Mouse (Mus musculus) Patski (cell line): Measurements from ENCODE around the gene Tnrc6c. TPM values are rescaled to one million over a fixed set of nuclear protein-coding genes. Genes with fewer than 3 reads are reported as not detected.
"Not testable (repeated sequence)": the region's sequence is repeated elsewhere in the genome, so short reads cannot be mapped to it uniquely, and the experiment has no call there.

ENCODE experiments used
- ATAC-seq: fragments of 100-300 bp; one replicate; pipeline ENCODE4 v1.8.0; 2021
- CTCF ChIA-PET: fragments of 350-600 bp; sonication (Branson Sonifier 250); formaldehyde crosslinking; loops from one replicate; lab custom pipeline; 2022; ENCODE audit warnings: inconsistent platforms; lab: Charles Lee
- POLR2A ChIA-PET: fragments of 350-600 bp; sonication (Branson Sonifier 250); formaldehyde crosslinking; loops from one replicate; lab custom pipeline; 2022; ENCODE audit warnings: antibody characterized with exemption, inconsistent platforms; lab: Charles Lee
- DNase-seq: peaks from one replicate; pipeline ENCODE4 v3.0.0-alpha.2; 2011; ENCODE audit warnings: low read depth, low spot score
- H3K27me3 ChIP-seq: fragments of 371-371 bp; one replicate; pipeline ENCODE4 v1.5.1; 2021
- CTCF ChIP-seq: fragments of 100-300 bp; IDR thresholded peaks from one replicate; pipeline ENCODE4 v1.5.1; 2021
- in situ Hi-C: fragments of 300-500 bp; cut with MboI; formaldehyde crosslinking; loops from 3 replicates; pipeline ENCODE4 v1.11.1; 2018; ENCODE audit warnings: low pct_unique_long_range_greater_than_20kb, mixed read lengths
- polyA plus RNA-seq: library from polyadenylated mRNA; unstranded; gene quantifications from one replicate; pipeline ENCODE4 v1.2.3, GENCODE M21; 2021

Gene Tnrc6c
- polyA plus RNA-seq, 1 experiment from 2014 or later, result 21.1 TPM

DNA sequence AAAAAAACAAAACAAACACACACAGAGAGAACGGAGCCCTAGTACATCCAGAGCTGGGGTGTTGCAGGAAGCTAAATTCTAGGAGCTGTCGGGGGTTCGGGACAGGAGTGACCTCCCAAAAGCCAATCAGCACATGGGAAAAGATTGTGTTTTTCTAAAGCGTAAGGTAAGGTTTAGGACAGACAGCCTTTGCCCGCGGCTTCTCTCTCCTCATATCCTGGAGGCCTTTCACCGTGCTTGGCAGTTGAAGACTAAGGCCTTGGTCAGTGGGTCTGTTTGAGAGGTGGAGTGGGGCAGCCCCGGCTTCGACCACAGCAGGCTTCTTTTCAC, 128.6 kb downstream of the Tnrc6c start:
- ChIA-PET POLR2A (no interaction called here), CTCF (no interaction called here)
- in situ Hi-C loops, result loop anchor here (10.0 kb wide), 1 partner anchor 398 kb away; no protein-coding TSS in a partner anchor
- no peak for TF ChIP-seq CTCF
- no peaks in the 10 kb centered on the region for H3K27me3 ChIP-seq
- DNase-seq (no peak), ATAC-seq (no peak)

DNA sequence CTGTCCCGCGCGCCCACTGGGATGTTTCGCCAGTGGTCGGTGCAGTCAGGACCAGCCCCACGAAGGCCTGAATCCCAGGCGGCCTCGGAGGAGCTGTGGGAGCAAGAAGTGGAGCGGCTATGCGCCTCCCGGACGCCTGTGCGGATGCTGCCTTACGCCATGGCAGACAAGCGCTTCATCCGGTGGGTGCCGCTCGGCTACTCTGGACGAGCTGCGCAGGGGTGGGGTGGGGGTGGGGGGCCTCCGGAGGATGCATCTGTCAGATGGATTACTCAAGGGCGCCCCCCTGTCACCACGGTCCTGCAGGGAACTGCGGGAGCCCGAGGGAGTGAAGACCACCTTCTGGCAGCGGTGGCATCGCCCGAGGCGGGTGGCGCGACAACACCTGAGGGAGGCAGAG, 129.0 kb downstream of the Tnrc6c start:
- in situ Hi-C loops, result loop anchor here (10.0 kb wide), 1 partner anchor 398 kb away; no protein-coding TSS in a partner anchor
- no peak for DNase-seq
- ATAC-seq, result no peak
- no peaks in the 10 kb centered on the region for H3K27me3 ChIP-seq
- TF ChIP-seq CTCF, result no peak
- CTCF ChIA-PET, result interaction anchor here (1.4 kb wide), 1 partner anchor 104 kb away, joined by 3 read pairs; no protein-coding TSS in a partner anchor
- POLR2A ChIA-PET, result no interaction called here

DNA sequence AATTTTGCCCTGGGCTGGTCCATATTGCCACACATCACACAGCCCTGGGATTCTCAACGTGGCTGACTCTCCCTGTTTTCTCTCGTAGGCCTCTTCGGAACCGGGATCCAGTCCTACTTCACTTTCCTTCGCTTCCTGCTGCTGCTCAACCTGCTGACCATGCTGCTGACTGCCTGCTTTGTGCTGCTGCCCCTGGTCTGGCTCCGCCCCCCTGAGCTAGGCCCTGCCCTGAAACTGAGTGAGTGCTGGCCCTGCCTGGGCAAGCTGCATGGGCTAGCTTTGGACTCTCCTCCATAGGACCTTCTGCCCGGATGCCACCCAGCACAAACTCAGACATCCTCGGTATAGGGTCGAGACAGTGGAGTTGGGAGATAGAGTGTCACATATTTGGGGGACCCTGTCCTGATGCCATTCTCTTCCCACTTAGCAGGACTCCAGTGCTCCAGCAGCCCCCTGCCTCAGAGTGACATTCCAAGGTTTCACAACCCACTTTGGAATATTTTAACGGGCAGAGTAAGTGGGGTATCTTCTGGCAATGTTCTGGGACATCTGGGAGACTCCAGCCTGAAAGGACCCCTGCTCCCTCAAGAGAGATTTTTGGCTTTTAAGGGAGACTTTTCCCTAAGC, 129.7 kb downstream of the Tnrc6c start:
- DNase-seq (no peak), ATAC-seq (no peak)
- in situ Hi-C loops, result loop anchor here (10.0 kb wide), 1 partner anchor 399 kb away; no protein-coding TSS in a partner anchor
- no peak for TF ChIP-seq CTCF
- no peaks in the 10 kb centered on the region for H3K27me3 ChIP-seq
- ChIA-PET CTCF (interaction anchor here (1.4 kb wide), 1 partner anchor 104 kb away, joined by 3 read pairs; no protein-coding TSS in a partner anchor), POLR2A (no interaction called here)

DNA sequence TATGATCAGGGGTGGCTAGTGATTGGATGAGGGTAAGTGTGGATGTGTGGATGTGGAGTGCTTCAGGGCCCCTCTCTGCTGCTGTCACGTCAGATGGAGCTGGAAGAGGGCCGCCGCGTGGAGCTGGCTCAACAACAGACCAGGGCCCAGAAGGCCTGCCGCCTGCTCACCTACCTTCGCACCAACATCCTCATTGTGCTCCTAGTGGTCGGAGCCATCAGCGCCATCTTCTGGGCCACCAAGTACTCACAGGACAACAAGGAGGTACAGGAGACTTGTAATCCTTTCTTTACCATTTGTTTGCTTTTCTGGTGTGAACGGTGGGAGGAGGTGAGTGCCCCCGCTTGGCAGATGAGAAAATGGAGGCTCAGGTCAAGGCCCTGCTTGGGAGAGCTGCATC, 132.2 kb downstream of the Tnrc6c start:
- no peaks in the 10 kb centered on the region for H3K27me3 ChIP-seq
- DNase-seq, result no peak
- ATAC-seq, result no peak
- POLR2A ChIA-PET, result interaction anchor here (1.0 kb wide), 1 partner anchor 39 kb away, joined by 3 read pairs; the partner anchor contains the start of genes Afmid and Tk1
- in situ Hi-C loops, result loop anchor here (5.0 to 10.0 kb wide), 2 partner anchors 79 to 401 kb away; no protein-coding TSS in a partner anchor
- CTCF ChIA-PET, result no interaction called here
- no peak for TF ChIP-seq CTCF

DNA sequence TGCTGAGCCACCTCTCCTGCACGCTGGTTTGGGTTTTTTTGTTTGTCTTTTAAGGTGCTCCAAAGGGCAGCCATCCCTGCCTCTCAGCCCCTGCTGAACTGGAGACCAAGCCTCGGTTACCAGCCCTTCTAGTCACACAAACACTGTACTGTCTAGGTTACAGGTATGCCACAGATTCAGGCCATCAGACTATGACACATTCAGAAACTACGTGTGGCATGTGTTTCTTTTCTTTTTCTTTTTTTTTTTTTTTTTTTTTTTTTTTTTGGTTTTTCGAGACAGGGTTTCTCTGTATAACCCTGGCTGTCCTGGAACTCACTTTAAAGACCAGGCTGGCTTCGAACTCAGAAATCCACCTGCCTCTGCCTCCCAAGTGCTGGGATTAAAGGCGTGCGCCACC, 134.4 kb downstream of the Tnrc6c start:
- CTCF ChIA-PET, result interaction anchor here (0.9 to 3.1 kb wide), 2 partner anchors 11 to 36 kb away, joined by 4 to 19 read pairs; no protein-coding TSS in a partner anchor
- ATAC-seq, H3K27me3 ChIP-seq, DNase-seq, POLR2A ChIA-PET: not testable (repeated sequence)
- in situ Hi-C loops, result loop anchor here (5.0 to 10.0 kb wide), 2 partner anchors 81 to 404 kb away; no protein-coding TSS in a partner anchor

DNA sequence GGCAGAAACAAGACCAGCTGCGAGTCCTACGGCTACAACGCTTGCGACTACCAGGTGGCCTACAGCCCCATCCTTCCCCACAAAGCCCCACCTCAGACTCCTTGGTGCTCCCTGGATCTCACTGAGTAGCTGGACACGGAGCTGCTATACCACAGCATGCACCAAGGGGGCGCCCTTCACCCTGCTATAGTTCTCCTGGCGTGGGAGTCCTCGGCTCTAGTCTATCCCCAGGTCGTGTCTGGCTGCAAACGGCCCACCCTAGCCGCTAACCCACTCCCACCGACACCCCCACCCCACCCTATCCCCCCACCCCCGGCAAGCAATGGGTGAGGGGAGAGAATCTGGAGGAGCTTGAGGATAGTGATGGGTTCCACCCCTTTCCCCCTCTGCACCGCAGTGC, 136.2 kb downstream of the Tnrc6c start:
- POLR2A ChIA-PET, result interaction anchor here (1.1 to 1.5 kb wide), 2 partner anchors 20 to 36 kb away, joined by 3 read pairs; partner anchors contain the start of genes Afmid and Tk1
- CTCF ChIA-PET, result interaction anchor here (1.1 to 3.1 kb wide), 12 partner anchors 16 to 405 kb away, joined by 3 to 19 read pairs (median 5); partner anchors contain the start of genes Gm20708 and Syngr2
- peak; percentile 84 for TF ChIP-seq CTCF
- no peak for DNase-seq
- in situ Hi-C loops, result no loop called here
- no peaks in the 10 kb centered on the region for H3K27me3 ChIP-seq
- peak; percentile 59 for ATAC-seq

DNA sequence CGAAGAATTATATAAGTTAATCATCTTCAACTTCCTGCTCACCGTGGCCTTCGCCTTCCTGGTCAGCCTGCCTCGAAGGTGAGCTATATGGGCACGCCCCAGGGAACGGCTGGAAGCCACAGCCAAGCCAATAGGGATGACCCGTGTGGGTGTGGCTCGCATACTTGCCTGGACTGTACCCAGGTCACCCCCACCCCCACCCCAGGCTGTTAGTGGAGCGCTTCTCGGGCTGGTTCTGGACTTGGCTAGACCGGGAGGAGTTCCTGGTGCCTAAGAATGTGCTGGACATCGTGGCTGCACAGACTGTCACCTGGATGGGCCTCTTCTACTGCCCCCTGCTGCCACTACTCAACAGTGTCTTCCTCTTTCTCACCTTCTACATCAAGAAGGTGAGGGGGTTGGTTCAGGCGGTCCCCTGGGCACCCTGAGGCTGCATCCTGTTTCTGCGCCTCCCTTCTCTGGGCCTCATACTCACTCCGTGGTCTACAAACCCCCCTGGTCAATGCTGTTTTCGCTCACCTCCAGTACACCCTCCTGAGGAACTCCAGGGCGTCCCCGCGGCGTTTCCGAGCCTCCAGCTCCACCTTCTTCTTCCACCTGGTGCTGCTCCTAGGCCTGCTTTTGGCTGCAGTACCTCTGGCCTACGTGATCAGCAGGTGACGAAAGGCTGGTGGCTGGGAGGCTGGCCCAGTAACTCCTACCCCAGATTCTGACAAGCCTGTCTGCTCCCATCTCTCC, 136.8 kb downstream of the Tnrc6c start:
- DNase-seq, result no peak
- in situ Hi-C loops, result no loop called here
- no peak for TF ChIP-seq CTCF
- H3K27me3 ChIP-seq, result no peaks in the 10 kb centered on the region
- ChIA-PET POLR2A (interaction anchor here (1.1 to 1.5 kb wide), 2 partner anchors 20 to 35 kb away, joined by 3 read pairs; partner anchors contain the start of genes Afmid and Tk1), CTCF (interaction anchor here (1.1 to 3.1 kb wide), 9 partner anchors 15 to 406 kb away, joined by 3 to 19 read pairs (median 5); no protein-coding TSS in a partner anchor)
- peak; percentile 44 for ATAC-seq

DNA sequence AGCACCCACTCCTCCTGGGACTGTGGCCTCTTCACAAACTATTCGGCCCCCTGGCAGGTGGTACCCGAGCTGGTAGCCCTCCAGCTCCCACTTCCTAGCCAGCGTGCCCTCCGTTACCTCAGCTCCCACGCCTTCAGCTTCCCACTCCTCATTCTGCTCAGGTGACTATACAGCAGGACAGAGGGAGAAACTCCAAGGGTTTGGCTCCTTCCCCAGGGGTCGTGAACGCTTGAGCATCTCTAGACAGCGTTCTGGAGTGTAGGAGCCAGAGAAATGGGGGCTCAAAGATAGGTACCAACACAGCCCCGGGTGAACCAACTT, 137.3 kb downstream of the Tnrc6c start:
- ChIA-PET POLR2A (no interaction called here), CTCF (interaction anchor here (3.0 to 3.1 kb wide), 2 partner anchors 26 to 33 kb away, joined by 13 to 19 read pairs; no protein-coding TSS in a partner anchor)
- no peak for DNase-seq
- TF ChIP-seq CTCF, result no peak
- in situ Hi-C loops, result no loop called here
- no peak for ATAC-seq
- no peaks in the 10 kb centered on the region for H3K27me3 ChIP-seq

DNA sequence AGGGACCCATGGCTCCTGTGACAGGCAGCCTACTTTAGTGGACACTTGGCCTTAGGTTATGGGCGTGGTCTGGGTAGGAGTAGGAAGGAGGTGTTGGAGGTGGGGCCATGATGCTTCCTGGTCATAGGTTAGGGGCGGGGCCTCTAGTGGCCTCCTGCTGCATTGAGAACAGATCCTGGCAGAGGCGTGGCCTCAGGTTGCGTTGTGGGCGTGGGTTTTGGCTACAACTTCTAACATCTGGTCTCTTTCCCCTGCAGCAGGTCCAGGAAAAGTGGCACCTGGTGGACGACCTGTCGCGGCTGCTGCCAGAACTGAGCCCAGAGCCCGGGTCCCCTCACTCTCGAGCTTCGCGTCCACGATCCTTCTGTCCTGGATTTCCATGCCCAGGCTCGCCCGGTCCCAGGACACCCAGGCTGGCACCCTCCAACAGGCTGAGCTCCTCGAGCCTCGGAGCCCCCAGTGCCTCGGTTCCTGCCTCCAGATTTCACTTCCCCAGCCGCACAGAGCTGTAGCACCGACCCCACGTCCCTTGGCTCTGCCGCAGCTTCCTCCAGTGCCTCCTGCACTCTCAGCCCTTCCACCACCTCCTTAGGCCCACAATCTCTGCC, 138.3 kb downstream of the Tnrc6c start:
- in situ Hi-C loops, result no loop called here
- DNase-seq (no peak), ATAC-seq (no peak)
- no peak for TF ChIP-seq CTCF
- ChIA-PET CTCF (no interaction called here), POLR2A (no interaction called here)
- H3K27me3 ChIP-seq, result no peaks in the 10 kb centered on the region

DNA sequence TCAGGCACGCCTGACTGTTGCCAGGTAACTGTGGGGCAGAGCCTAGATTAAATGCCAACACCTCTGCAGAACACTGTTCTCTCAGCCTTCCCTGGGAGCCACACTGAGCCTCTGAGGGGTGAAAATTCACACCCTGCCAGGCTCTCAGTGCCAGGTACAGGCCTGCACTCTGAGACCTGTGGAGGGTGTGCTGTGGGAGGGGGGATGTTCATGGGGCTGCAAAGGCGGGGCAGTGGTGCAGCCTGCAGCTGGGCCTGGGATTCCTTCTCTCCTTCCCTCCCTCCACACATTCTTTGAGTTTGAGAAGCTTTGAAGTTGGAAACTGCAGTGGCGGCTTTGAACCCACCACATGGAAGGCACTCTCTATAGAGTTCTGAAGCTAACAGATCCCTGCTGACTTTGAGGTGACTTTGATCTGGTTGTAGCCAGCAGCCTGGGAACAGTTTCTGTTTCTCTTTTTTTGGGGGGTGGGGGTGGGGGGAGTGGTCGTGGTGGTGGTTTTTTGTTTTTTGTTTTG, 140.0 kb downstream of the Tnrc6c start:
- DNase-seq (no peak), ATAC-seq (no peak)
- in situ Hi-C loops, result no loop called here
- CTCF ChIA-PET, result no interaction called here
- TF ChIP-seq CTCF, result no peak
- no peaks in the 10 kb centered on the region for H3K27me3 ChIP-seq
- POLR2A ChIA-PET, result interaction anchor here (2.4 kb wide), 1 partner anchor 16 kb away, joined by 6 read pairs; no protein-coding TSS in a partner anchor
